Mouse (Mus musculus) erythroblast, embryonic 14.5 days (primary cell): ENCODE measurements at regions not wholly inside any gene's neighbourhood (a gene's known extent, or its start where the extent isn't known, plus 50 kb on each side); places are given as distances from the start of the nearest gene placed in this dataset.

ENCODE experiments used
- GATA1 ChIP-seq: IDR thresholded peaks from 2 replicates; pipeline ENCODE4 v1.6.1; 2012; ENCODE audit warnings: low read length, inconsistent platforms, mixed read lengths
- TAL1 ChIP-seq: IDR thresholded peaks from 3 replicates; pipeline ENCODE4 v1.6.1; 2012; ENCODE audit warnings: low read length, inconsistent platforms, mixed read lengths

DNA sequence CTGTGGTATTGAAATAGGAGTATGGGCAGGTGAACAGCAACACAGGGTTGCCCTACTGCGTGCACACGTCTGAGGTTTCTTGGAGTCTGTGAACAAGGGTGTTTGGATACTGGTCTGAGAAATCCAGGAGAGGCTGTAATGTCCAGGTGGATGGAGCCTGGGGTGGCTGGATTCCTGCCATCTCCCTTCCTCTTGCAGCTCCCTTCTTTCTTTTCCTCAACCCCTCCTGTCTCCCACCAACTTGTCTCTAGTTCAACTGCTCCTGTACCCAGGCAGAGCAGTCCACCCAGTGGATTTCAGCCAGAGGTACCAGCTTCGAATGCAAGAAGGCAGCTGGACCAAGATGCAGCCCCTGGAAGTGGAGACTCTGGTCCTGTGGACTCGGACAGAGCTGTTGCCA, 59.6 kb downstream of the Uncx start:
- TF ChIP-seq TAL1, result no peak
- no peak for TF ChIP-seq GATA1
